Mouse (Mus musculus) lung, embryonic 15.5 days (tissue): ENCODE data around the gene Ncapd2. TPM values are rescaled to one million over a fixed set of nuclear protein-coding genes. Genes with fewer than 3 reads are reported as not detected.
"Not testable (repeated sequence)": the region's sequence is repeated elsewhere in the genome, so short reads cannot be mapped to it uniquely, and the experiment has no call there.

ENCODE experiments used
- ATAC-seq: fragments of 200-750 bp; cut with Nextera tagmentation; 2 replicates; pipeline ENCODE4 v1.8.0; 2017; ENCODE audit warnings: moderate number of reproducible peaks, borderline replicate concordance; ENCODE audit not compliant: low FRiP score, low TSS enrichment; ENCODE audit errors: extremely low read depth
- H3K27ac ChIP-seq: fragments of 300-500 bp; sonication (generic); 2 replicates; pipeline ENCODE4 v1.5.1; 2015; ENCODE audit warnings: moderate library complexity, mild to moderate bottlenecking, inconsistent platforms
- H3K27me3 ChIP-seq: fragments of 300-500 bp; sonication (generic); 2 replicates; pipeline ENCODE4 v1.6.1; 2015; ENCODE audit warnings: inconsistent platforms
- H3K36me3 ChIP-seq: fragments of 300-500 bp; sonication (generic); 2 replicates; pipeline ENCODE4 v1.6.1; 2015; ENCODE audit warnings: inconsistent platforms
- H3K4me1 ChIP-seq: fragments of 300-500 bp; sonication (generic); 2 replicates; pipeline ENCODE4 v1.6.1; 2015; ENCODE audit warnings: inconsistent platforms
- H3K4me2 ChIP-seq: fragments of 300-500 bp; sonication (generic); 2 replicates; pipeline ENCODE4 v1.6.1; 2015; ENCODE audit warnings: inconsistent platforms, mild to moderate bottlenecking, moderate library complexity
- H3K4me3 ChIP-seq: fragments of 300-500 bp; sonication (generic); 2 replicates; pipeline ENCODE4 v1.5.1; 2015; ENCODE audit warnings: mild to moderate bottlenecking, inconsistent platforms
- H3K9ac ChIP-seq: fragments of 300-500 bp; sonication (generic); 2 replicates; pipeline ENCODE4 v1.6.1; 2015; ENCODE audit warnings: inconsistent platforms
- H3K9me3 ChIP-seq: fragments of 300-500 bp; sonication (generic); 2 replicates; pipeline ENCODE4 v1.6.1; 2016; ENCODE audit warnings: inconsistent platforms
- WGBS: fragments of 180-500 bp; shearing (Covaris S2); methylation state at CpG from one replicate; pipeline ENCODE4 v1.1.7; 2015; 5-methylcytosine and 5-hydroxymethylcytosine counted together
- polyA plus RNA-seq: library from polyadenylated mRNA; unstranded; fragments of >200 nt; fragmentation: Nextera tagmentation; extraction: Ambion mirVana; gene quantifications from 2 replicates; pipeline ENCODE4 v1.2.1, GENCODE M21; 2015

The Ncapd2 gene
- polyA plus RNA-seq, 1 experiment from 2014 or later, result 136 TPM

DNA sequence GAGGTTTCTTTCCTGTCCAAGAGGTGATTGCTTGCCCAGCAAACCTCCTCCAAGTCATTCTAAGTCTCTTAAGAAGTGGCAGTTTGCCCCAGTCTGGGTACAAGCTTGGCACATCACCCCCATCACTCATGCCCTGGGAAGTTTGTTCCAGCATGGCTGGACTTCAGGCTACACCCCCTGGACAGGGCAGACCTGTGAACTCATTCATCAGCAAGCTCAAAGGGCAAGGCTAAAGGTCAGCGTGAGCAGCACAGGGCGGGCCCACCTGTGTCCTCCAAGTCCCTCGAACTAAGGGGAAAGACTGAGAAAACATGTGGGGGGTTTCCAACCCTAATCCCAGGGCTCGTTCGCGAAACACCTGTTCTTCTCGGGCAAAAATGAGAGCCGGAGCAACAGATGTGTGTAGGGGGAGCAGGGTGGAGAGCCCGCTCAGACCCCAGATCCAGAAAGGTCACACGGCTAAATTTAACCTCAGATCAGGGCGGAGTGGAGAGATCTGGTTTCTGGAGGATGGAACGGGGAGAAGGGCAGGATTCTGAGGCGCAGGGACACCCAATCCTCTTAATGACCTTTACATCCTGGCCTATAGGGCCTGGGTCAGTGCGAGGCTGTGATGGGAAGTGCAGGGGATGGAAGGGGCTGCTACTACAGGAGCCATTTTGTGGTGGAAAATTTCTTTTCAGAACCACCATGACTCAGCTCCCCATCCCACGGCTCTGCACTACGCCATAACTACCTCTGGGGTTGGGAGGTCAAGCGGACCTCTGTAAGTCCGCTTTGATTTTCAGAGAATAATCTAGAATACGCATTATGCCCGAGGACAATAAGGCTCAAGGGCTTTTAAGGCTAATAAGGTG is 27.5 kb downstream of the Ncapd2 start:
- ATAC-seq, result no peak
- Histone ChIP-seq H3K9me3 (no peaks in the 10 kb centered on the region), H3K27me3 (no peaks in the 10 kb centered on the region), H3K9ac (peak overlapping the region; percentile 73), H3K4me2 (peak overlapping the region; percentile 90), H3K4me1 (peaks cover 49% of the 10 kb centered on the region), H3K4me3 (peak overlapping the region; percentile 83), H3K36me3 (peaks cover 50% of the 10 kb centered on the region), H3K27ac (peak overlapping the region; percentile 89)
- 6% methylated on average over 20 of the region's 20 CpGs for WGBS

DNA sequence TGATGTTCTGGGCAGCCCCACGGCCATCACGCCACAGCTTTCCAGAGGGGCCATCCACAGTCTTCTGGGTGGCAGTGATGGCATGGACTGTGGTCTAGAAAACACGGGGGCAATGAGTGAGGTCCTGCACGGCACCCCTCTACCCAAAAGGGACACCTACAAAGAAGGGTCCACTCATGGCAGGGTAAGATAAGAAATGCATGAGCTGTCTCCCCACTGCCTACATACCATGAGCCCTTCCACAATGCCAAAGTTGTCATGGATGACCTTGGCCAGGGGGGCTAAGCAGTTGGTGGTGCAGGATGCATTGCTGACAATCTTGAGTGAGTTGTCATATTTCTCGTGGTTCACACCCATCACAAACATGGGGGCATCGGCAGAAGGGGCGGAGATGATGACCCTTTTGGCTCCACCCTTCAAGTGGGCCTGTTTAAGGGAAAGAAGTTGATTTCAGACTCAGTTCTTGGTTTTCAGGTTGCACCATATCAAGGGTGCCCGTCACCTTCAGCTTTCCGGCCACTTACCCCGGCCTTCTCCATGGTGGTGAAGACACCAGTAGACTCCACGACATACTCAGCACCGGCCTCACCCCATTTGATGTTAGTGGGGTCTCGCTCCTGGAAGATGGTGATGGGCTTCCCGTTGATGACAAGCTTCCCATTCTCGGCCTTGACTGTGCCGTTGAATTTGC is 28.7 kb downstream of the Ncapd2 start:
- Histone ChIP-seq H3K4me1 (peaks cover 48% of the 10 kb centered on the region), H3K36me3 (peaks cover 45% of the 10 kb centered on the region)
- not testable (repeated sequence) for H3K9me3 ChIP-seq, H3K27me3 ChIP-seq, H3K9ac ChIP-seq, H3K4me2 ChIP-seq, H3K27ac ChIP-seq, H3K4me3 ChIP-seq, ATAC-seq
- WGBS, result 59% methylated on average over 13 of the region's 16 CpGs

DNA sequence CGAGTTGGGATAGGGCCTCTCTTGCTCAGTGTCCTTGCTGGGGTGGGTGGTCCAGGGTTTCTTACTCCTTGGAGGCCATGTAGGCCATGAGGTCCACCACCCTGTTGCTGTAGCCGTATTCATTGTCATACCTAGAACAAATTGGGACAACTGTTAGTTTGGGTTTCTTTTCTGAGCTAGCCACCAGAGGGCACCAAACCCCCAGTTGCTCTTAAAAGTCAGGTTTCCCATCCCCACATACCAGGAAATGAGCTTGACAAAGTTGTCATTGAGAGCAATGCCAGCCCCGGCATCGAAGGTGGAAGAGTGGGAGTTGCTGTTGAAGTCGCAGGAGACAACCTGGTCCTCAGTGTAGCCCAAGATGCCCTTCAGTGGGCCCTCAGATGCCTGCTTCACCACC is 29.5 kb downstream of the Ncapd2 start:
- H3K36me3 ChIP-seq, result peaks cover 41% of the 10 kb centered on the region
- ATAC-seq, H3K27me3 ChIP-seq, H3K9ac ChIP-seq, H3K4me2 ChIP-seq, H3K4me3 ChIP-seq, H3K27ac ChIP-seq, H3K9me3 ChIP-seq: not testable (repeated sequence)
- WGBS, result 13% methylated on average over 4 of the region's 5 CpGs
- peaks cover 40% of the 10 kb centered on the region for H3K4me1 ChIP-seq

GRCm38 (mm10) chr6:125160854-125161760 is 30.4 kb downstream of the Ncapd2 start:
- 19% methylated on average over 22 of the region's 22 CpGs for WGBS
- Histone ChIP-seq H3K4me1 (peaks cover 31% of the 10 kb centered on the region), H3K9me3 (no peaks in the 10 kb centered on the region), H3K9ac (no peak overlapping the region), H3K4me3 (no peak overlapping the region), H3K27me3 (no peaks in the 10 kb centered on the region), H3K27ac (peak overlapping the region; percentile 36), H3K36me3 (peaks cover 41% of the 10 kb centered on the region), H3K4me2 (no peak overlapping the region)
- ATAC-seq, result no peak

DNA sequence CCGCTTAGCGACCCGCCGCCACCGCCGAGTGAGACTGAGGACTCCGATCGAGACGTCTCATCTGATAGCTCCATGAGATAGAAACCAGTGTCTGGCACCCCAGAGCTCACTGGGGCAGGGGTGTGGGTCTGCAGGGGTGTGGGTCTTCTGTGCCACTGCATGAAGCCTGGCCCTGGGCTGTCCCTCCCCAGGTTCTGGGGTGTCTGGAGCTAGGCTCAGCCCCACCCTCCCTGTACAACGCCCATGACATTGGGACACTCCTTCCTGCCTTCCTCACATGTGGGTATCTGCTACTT is 31.0 kb downstream of the Ncapd2 start:
- Histone ChIP-seq H3K4me1 (peaks cover 30% of the 10 kb centered on the region), H3K4me2 (no peak overlapping the region), H3K4me3 (no peak overlapping the region), H3K27ac (peak overlapping the region; percentile 36; the same call in 1 of the 2 replicates), H3K27me3 (no peaks in the 10 kb centered on the region), H3K36me3 (peaks cover 41% of the 10 kb centered on the region), H3K9ac (no peak overlapping the region), H3K9me3 (no peaks in the 10 kb centered on the region)
- ATAC-seq, result no peak
- 48% methylated on average over 10 of the region's 10 CpGs for whole genome bisulfite sequencing

GRCm38 (mm10) chr6:125159773-125160557 is 31.5 kb downstream of the Ncapd2 start:
- H3K36me3 ChIP-seq, result peaks cover 41% of the 10 kb centered on the region
- peak overlapping the region; percentile 36; the same call in 1 of the 2 replicates for H3K27ac ChIP-seq
- no peaks in the 10 kb centered on the region for H3K27me3 ChIP-seq
- H3K4me2 ChIP-seq, result no peak overlapping the region
- no peak for ATAC-seq
- no peak overlapping the region for H3K9ac ChIP-seq
- peaks cover 30% of the 10 kb centered on the region for H3K4me1 ChIP-seq
- WGBS, result 74% methylated on average over 7 of the region's 7 CpGs
- H3K9me3 ChIP-seq, result no peaks in the 10 kb centered on the region
- no peak overlapping the region for H3K4me3 ChIP-seq

DNA sequence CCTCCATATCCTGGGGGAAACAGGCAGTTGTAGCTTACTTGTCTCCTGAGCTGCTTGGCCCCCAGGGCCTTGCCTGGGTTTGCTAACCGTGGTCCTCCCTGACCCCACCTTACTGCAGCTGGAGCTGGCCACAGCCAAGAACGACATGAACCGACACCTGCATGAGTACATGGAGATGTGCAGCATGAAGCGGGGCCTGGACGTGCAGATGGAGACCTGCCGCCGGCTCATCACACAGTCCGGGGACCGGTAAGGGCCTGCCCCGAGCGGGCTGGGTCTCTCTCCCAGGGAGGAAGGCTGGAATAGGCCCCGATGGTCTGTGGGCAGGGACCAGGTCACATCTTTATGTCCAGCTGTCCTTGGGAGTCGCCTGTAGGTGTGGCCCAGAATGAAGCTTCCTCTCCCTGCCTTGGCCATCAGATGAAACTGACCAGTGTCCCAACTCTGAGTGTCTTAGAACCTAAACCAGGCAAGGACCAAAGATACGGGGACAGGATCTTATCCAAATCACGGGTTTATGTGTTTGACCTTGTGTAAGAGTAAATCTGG is 32.5 kb downstream of the Ncapd2 start:
- Histone ChIP-seq H3K4me3 (no peak overlapping the region), H3K4me1 (peaks cover 25% of the 10 kb centered on the region), H3K27me3 (no peaks in the 10 kb centered on the region), H3K36me3 (peaks cover 41% of the 10 kb centered on the region), H3K9me3 (no peaks in the 10 kb centered on the region), H3K27ac (no peak overlapping the region), H3K9ac (no peak overlapping the region), H3K4me2 (no peak overlapping the region)
- no peak for ATAC-seq
- WGBS, result 78% methylated on average over 15 of the region's 15 CpGs

DNA sequence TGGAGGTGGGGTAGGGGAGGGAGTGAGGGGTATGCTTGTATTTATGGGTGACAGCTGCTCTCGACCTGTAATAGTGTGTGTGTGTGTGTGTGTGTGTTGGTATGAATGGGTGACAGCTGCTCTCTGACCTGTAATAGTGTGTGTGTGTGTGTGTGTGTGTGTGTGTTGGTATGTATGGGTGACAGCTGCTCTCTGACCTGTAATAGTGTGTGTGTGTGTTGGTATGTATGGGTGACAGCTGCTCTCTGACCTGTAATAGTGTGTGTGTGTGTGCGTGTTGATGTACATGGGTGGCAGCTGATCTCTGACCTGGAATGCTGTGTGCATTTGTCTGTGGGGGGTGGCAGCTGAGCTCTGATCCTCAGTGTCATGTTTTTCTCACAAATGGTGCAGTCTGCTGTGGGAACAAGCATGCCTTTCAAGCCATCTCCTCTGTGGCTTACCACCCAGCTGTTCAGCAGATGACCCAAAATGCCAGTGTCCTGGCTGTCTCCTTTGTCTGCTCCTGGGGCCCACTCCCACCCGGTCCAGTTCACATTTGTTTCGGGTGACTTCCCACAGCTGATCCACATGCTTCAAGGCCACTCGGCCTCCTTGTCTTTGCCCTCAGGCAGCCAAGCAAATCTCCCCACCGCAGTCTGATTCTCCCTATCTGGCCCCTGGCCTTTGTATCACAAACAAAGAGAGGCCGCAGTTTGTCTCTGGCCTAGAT is 34.4 kb downstream of the Ncapd2 start:
- no peaks in the 10 kb centered on the region for H3K9me3 ChIP-seq
- H3K4me2 ChIP-seq, result no peak overlapping the region
- peaks cover 11% of the 10 kb centered on the region; the same call in 1 of the 2 replicates for H3K4me1 ChIP-seq
- H3K27ac ChIP-seq, result no peak overlapping the region
- H3K4me3 ChIP-seq, result no peak overlapping the region
- WGBS, result 67% methylated on average over 7 of the region's 7 CpGs
- peaks cover 36% of the 10 kb centered on the region for H3K36me3 ChIP-seq
- no peak for ATAC-seq
- no peak overlapping the region for H3K9ac ChIP-seq
- no peaks in the 10 kb centered on the region for H3K27me3 ChIP-seq

DNA sequence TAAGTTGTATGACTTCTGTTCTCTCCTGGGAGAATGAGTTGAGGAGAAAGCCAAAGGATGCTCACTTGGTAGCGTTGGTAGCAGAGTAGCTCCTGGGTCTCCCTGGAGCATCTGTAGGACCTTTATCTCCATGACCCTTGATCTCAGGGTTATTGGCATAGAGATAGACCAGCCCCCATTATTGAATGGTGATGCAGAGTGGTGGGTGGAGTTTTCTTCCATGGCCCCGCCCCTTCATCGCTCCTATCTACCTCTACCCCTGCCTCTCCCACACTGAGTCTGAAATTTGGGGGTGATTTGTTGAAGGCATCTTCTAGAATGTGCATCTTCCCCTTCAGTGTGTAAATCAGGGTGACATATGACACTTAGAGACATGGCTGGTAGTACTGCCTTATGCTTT is 35.0 kb downstream of the Ncapd2 start:
- ATAC-seq, result no peak
- no peaks in the 10 kb centered on the region for H3K27me3 ChIP-seq
- H3K36me3 ChIP-seq, result peaks cover 34% of the 10 kb centered on the region
- no peak overlapping the region for H3K27ac ChIP-seq
- H3K4me3 ChIP-seq, result no peak overlapping the region
- H3K4me2 ChIP-seq, result no peak overlapping the region
- H3K9me3 ChIP-seq, result no peaks in the 10 kb centered on the region
- peaks cover 8% of the 10 kb centered on the region; the same call in 1 of the 2 replicates for H3K4me1 ChIP-seq
- 81% methylated on average over 3 of the region's 3 CpGs for WGBS
- H3K9ac ChIP-seq, result no peak overlapping the region

DNA sequence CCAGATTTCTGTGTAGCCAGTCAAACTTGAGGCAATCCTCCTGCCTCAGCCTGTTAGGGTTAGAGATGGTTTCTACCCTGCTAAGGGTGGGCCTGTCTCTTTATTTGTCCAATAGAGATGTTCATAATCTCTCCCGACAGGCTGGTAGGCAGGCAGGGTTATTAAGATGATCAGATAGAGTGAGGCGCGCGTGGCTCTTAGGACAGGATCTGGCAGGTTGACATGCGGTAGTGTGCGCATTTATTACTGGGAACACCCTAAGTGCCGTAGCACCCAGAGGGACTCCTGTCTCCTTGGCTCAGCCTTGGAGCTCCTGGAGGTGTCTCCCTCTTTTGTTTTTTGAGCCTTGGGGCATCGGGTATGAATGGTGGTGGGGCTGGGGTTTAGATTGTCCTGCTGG is 36.2 kb downstream of the Ncapd2 start:
- Histone ChIP-seq H3K36me3 (peaks cover 23% of the 10 kb centered on the region), H3K9me3 (no peaks in the 10 kb centered on the region), H3K4me1 (no peaks in the 10 kb centered on the region), H3K4me3 (no peak overlapping the region), H3K9ac (no peak overlapping the region), H3K27me3 (no peaks in the 10 kb centered on the region), H3K27ac (no peak overlapping the region), H3K4me2 (no peak overlapping the region)
- 88% methylated on average over 8 of the region's 8 CpGs for WGBS
- ATAC-seq, result no peak
